Mouse (Mus musculus) central nervous system, embryonic 14 days (tissue): Measurements from ENCODE around the gene Slfn8. TPM values are rescaled to one million over a fixed set of nuclear protein-coding genes. Genes with fewer than 3 reads are reported as not detected.

Experiments used
- polyA plus RNA-seq: library from polyadenylated mRNA; depleted of rRNA; stranded (reverse); fragments of >200 nt; gene quantifications from 2 replicates; pipeline ENCODE4 v1.2.3, GENCODE M21; 2012; rRNA removed

The Slfn8 gene
- 0.43 and 0.66 TPM in 2 replicates for polyA plus RNA-seq

GRCm38 (mm10) chr11:83020621-83021020 lies at the start of gene Slfn8:
Slfn8 (minus strand) TSS chr11:83020810.

GRCm38 (mm10) chr11:83064946-83065345 lies 44.3 kb upstream of the Slfn8 start, which contains the start of gene Slfn2:
Slfn2 (plus strand) TSS chr11:83065112.

GRCm38 (mm10) chr11:82991469-82992166 lies 29.0 kb downstream of the Slfn8 start, which contains the start of gene Slfn9:
Slfn9 (minus strand) TSS chr11:82991830.

Other genes with a start within 250 kb of the Slfn8 start
- gene Lig3, start 239.7 kb downstream of the Slfn8 start, polyA plus RNA-seq = 40.8 and 42.4 TPM in 2 replicates
- gene Rffl, start 149.6 kb downstream of the Slfn8 start, polyA plus RNA-seq = 5.4 and 6.8 TPM in 2 replicates
- 9.7 and 11.6 TPM in 2 replicates for gene Rad51d, start 130.2 kb downstream of the Slfn8 start, polyA plus RNA-seq
- 0.02 TPM in 1 of 2 replicates, not detected in the other for gene Fndc8, start 128.7 kb downstream of the Slfn8 start, polyA plus RNA-seq
- 72.8 and 74.0 TPM in 2 replicates for gene Nle1, start 112.4 kb downstream of the Slfn8 start, polyA plus RNA-seq
- gene Unc45b, start 110.3 kb downstream of the Slfn8 start, polyA plus RNA-seq = 1.1 and 5.9 TPM in 2 replicates
- 1.9 and 2.2 TPM in 2 replicates for gene Slfn5, start 69.5 kb downstream of the Slfn8 start, polyA plus RNA-seq
- gene Slfn9, start 29.0 kb downstream of the Slfn8 start, polyA plus RNA-seq = 3.3 and 3.7 TPM in 2 replicates
- gene Slfn2, start 44.3 kb upstream of the Slfn8 start, polyA plus RNA-seq = 2.2 and 3.4 TPM in 2 replicates
- 0.45 and 0.84 TPM in 2 replicates for gene Slfn1, start 96.0 kb upstream of the Slfn8 start, polyA plus RNA-seq
- gene Slfn4, start 154.4 kb upstream of the Slfn8 start, polyA plus RNA-seq = 1.2 and 3.1 TPM in 2 replicates
- 0.26 and 0.50 TPM in 2 replicates for gene Slfn3, start 170.5 kb upstream of the Slfn8 start, polyA plus RNA-seq